Mouse (Mus musculus) heart, postnatal 0 days (tissue): ENCODE measurements around the gene Mmel1.

Experiments
- CTCF ChIP-seq: IDR thresholded peaks from 2 replicates; pipeline ENCODE4 v1.5.1; 2016; ENCODE audit warnings: antibody characterized with exemption, control low read depth, low read depth
- EP300 ChIP-seq: IDR thresholded peaks from 2 replicates; pipeline ENCODE4 v1.6.1; 2016; ENCODE audit warnings: antibody characterized with exemption, low read depth

GRCm38 (mm10) chr4:154867257-154867656 is 2.1 kb upstream of the Mmel1 start:
- no peak for TF ChIP-seq CTCF
- no peak for TF ChIP-seq EP300
